Mouse (Mus musculus) ES-Bruce4 (cell line): ENCODE data around the gene Ankar. TPM values are rescaled to one million over a fixed set of nuclear protein-coding genes. Genes with fewer than 3 reads are reported as not detected.

Source experiments
- H3K27ac ChIP-seq: 2 replicates; pipeline ENCODE4 v1.5.1; 2012; ENCODE audit warnings: low read length, inconsistent platforms; ENCODE audit not compliant: insufficient read depth
- H3K27me3 ChIP-seq: 2 replicates; pipeline ENCODE4 v1.6.1; 2012; ENCODE audit warnings: mild to moderate bottlenecking, low read length, inconsistent platforms; ENCODE audit not compliant: control insufficient read depth, poor library complexity, insufficient read depth, severe bottlenecking
- H3K36me3 ChIP-seq: 2 replicates; pipeline ENCODE4 v1.6.1; 2012; ENCODE audit warnings: inconsistent platforms, mild to moderate bottlenecking, low read length, moderate library complexity; ENCODE audit not compliant: control insufficient read depth, poor library complexity, insufficient read depth, severe bottlenecking
- H3K4me1 ChIP-seq: one replicate; pipeline ENCODE4 v1.8.1; 2011; ENCODE audit warnings: low read length; ENCODE audit not compliant: control insufficient read depth, insufficient read depth
- H3K4me3 ChIP-seq: 2 replicates; pipeline ENCODE4 v1.5.1; 2011; ENCODE audit warnings: low read depth, mild to moderate bottlenecking, low read length
- H3K9ac ChIP-seq: 2 replicates; pipeline ENCODE4 v1.6.1; 2012; ENCODE audit warnings: low read depth, mild to moderate bottlenecking, inconsistent platforms; ENCODE audit not compliant: poor library complexity, severe bottlenecking
- H3K9me3 ChIP-seq: replicated peaks from 2 replicates; pipeline ENCODE4 v1.6.1; 2012; ENCODE audit warnings: mild to moderate bottlenecking, low read length, inconsistent platforms; ENCODE audit not compliant: control insufficient read depth, poor library complexity, insufficient read depth, severe bottlenecking
- CTCF ChIP-seq: IDR thresholded peaks from one replicate; pipeline ENCODE4 v1.8.1; 2011; ENCODE audit warnings: low read depth, low read length
- EP300 ChIP-seq: IDR thresholded peaks from 2 replicates; pipeline ENCODE4 v1.6.1; 2011; ENCODE audit warnings: low read depth, low read length; ENCODE audit not compliant: insufficient read depth
- POLR2A ChIP-seq: IDR thresholded peaks from one replicate; pipeline ENCODE4 v1.8.1; 2011; ENCODE audit warnings: low read length; ENCODE audit not compliant: insufficient read depth
- polyA plus RNA-seq: library from polyadenylated mRNA; stranded (reverse); fragments of >200 nt; gene quantifications from 2 replicates; pipeline ENCODE4 v1.2.4, GENCODE M21; 2011; ENCODE audit warnings: low read depth; ENCODE audit not compliant: missing spikeins, insufficient read depth, insufficient read length

Gene Ankar
- polyA plus RNA-seq, 1 experiment, result not detected

DNA sequence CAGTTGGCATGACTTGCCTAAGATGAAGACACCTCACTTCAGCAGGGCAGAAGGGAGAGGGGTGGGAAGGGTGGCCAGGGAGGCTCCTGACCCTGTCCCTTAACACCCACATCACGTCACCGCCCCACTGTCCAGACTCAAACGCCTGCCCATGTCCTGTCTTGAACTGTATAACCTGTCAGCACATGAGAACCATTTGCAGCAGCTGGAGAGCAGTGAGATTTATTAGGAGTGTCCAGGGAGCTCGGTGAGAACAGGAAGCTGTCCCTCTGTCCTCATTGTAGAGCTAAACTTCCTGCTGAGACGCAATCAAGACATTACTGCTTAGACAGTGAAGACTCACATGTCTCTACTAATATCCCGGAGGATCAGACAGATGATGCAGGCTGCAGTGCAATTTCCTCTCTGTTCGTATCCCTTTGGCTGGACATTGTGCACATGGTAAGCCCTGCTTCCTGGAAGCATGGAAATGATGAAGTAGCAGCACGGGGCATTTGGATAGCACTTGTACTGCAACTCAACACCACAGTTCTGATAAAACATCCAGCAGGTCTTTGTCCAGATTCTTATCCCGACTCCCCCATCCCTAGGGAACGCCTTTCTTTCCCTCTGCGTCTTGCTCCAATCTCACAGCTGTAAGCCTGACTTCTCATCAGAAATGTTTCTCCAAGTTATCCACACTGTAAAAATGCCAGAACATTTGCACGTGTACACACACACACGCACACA is 36.2 kb upstream of the Ankar start:
- Histone ChIP-seq H3K4me3 (no peak overlapping the region), H3K36me3 (no peaks in the 10 kb centered on the region), H3K27ac (no peak overlapping the region), H3K4me1 (no peaks in the 10 kb centered on the region), H3K9ac (no peak overlapping the region), H3K9me3 (no peaks in the 10 kb centered on the region), H3K27me3 (no peaks in the 10 kb centered on the region)
- TF ChIP-seq EP300, result no peak
- TF ChIP-seq POLR2A, result no peak
- TF ChIP-seq CTCF, result no peak

DNA sequence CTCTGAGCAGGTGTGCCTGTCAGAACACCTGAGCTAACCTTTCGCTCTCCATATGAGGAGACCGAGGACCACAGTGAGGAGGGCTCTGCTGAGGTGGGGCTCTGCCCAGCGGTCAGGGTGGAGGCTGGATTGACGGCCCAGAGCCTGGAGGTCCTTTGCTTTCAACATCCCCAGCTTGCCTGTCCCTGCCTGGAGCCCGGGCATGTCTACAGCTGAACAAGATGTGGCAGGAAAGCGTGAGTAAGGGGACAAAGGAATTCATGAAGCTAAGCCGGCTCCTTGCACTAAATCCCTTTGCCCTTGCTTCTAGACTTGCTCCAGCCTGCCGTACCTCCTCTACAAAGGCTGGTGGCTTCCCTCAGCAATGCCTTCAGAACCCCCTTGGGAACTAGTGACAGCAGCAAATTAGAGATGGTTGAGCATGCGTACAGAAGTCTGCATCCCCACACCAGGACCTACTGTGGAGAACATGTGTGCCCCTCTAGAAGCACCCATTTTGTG is 32.9 kb upstream of the Ankar start:
- Histone ChIP-seq H3K27ac (no peak overlapping the region), H3K9ac (no peak overlapping the region), H3K9me3 (no peaks in the 10 kb centered on the region), H3K4me3 (no peak overlapping the region), H3K27me3 (no peaks in the 10 kb centered on the region), H3K4me1 (no peaks in the 10 kb centered on the region), H3K36me3 (no peaks in the 10 kb centered on the region)
- TF ChIP-seq POLR2A (no peak), EP300 (no peak), CTCF (no peak)

DNA sequence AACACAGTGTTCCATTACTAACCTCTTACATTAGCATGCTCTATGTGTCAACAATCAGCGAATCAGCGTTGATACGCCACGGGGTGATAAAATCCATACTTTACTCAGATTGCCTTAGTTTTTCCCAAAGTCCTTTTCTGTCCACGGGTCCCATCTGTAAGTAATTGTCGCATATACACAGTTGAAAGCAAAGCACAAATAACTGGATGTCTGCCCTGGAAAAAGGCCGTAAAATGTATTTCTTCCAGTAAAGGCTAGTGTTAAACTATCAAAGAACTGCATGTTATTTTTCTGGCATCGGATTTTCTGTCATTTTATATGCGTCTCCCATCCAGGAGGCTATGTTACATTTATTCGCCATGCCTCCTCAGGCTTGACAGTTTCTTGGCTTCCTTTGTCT is 29.7 kb upstream of the Ankar start:
- no peak overlapping the region for H3K27ac ChIP-seq

DNA sequence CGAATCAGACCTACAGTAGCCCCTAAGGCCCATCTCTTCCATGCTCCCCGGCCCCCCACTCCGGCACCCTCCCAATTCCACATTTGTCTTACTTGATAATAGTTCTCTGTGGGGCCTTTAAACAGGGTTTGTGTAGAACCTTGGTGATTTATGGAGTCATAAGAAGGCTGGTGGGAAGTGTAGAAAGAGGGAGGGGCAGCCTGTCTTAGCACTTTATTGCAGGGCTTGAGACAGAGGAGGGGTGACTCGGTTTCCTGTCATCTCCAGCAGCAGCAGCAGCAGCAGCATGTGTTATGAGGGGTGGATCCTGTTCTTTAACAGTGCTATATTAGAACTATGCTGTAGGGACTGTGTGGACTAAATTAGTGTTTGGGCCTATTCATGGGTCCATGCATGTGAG is 28.4 kb upstream of the Ankar start:
- H3K9me3 ChIP-seq, result no peaks in the 10 kb centered on the region
- no peaks in the 10 kb centered on the region for H3K4me1 ChIP-seq
- H3K36me3 ChIP-seq, result no peaks in the 10 kb centered on the region
- H3K4me3 ChIP-seq, result no peak overlapping the region
- no peak overlapping the region for H3K9ac ChIP-seq
- H3K27me3 ChIP-seq, result no peaks in the 10 kb centered on the region
- no peak overlapping the region for H3K27ac ChIP-seq
- TF ChIP-seq CTCF (no peak), POLR2A (no peak), EP300 (no peak)

More for the DNA sequence above, 29.7 kb upstream of the Ankar start:
- Histone ChIP-seq H3K4me3 (no peak overlapping the region), H3K27me3 (no peaks in the 10 kb centered on the region), H3K9me3 (no peaks in the 10 kb centered on the region), H3K36me3 (no peaks in the 10 kb centered on the region), H3K4me1 (no peaks in the 10 kb centered on the region), H3K9ac (no peak overlapping the region)
- TF ChIP-seq POLR2A, result no peak
- no peak for TF ChIP-seq CTCF
- no peak for TF ChIP-seq EP300

GRCm38 (mm10) chr1:72725941-72726340 is 25.6 kb upstream of the Ankar start:
- no peak for TF ChIP-seq POLR2A
- no peak for TF ChIP-seq EP300
- TF ChIP-seq CTCF, result no peak
- H3K27me3 ChIP-seq, result no peaks in the 10 kb centered on the region

DNA sequence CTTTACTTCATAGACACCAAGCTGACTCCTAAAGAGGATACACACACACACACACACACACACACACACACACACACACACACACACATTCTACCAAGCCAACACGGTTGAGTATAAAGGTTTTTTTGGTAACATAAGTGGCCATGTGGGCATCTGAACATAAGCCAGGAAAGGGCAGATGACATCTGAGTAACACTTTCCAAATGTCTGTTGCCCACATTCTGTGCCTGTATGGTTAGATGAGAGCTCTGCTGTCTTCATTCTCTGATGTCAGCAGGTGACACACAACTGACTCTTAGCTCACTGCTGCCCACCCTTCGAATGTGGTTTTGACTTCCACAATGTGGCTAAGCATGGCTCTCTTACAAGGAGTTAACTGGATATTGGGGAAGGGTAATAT is 24.0 kb upstream of the Ankar start:
- TF ChIP-seq CTCF, result no peak
- TF ChIP-seq POLR2A, result no peak
- no peak for TF ChIP-seq EP300
- Histone ChIP-seq H3K27me3 (no peaks in the 10 kb centered on the region), H3K4me1 (no peaks in the 10 kb centered on the region), H3K27ac (no peak overlapping the region), H3K9ac (no peak overlapping the region), H3K4me3 (no peak overlapping the region), H3K9me3 (no peaks in the 10 kb centered on the region), H3K36me3 (peaks cover 6% of the 10 kb centered on the region)

More at GRCm38 (mm10) chr1:72725941-72726340, 25.6 kb upstream of the Ankar start:
- Histone ChIP-seq H3K27ac (no peak overlapping the region), H3K9me3 (no peaks in the 10 kb centered on the region), H3K4me1 (no peaks in the 10 kb centered on the region), H3K36me3 (peaks cover 1% of the 10 kb centered on the region), H3K4me3 (no peak overlapping the region), H3K9ac (no peak overlapping the region)
